Mouse (Mus musculus) midbrain, postnatal 0 days (tissue): Measurements from ENCODE around the gene Fhl4. TPM values are rescaled to one million over a fixed set of nuclear protein-coding genes. Genes with fewer than 3 reads are reported as not detected.
A peak's percentile ranks its signal among the peaks of the same experiment; 100 is the strongest.

ENCODE experiments used
- ATAC-seq: fragments of 200-750 bp; cut with Nextera tagmentation; 2 replicates; pipeline ENCODE4 v1.8.0; 2017; ENCODE audit warnings: moderate number of reproducible peaks, mild to moderate bottlenecking, moderate TSS enrichment, moderate library complexity; ENCODE audit not compliant: low FRiP score
- DNase-seq: peaks from one replicate; pipeline ENCODE4 v3.0.0-alpha.2; 2015; ENCODE audit warnings: low spot score
- H3K27ac ChIP-seq: fragments of 300-500 bp; sonication (generic); 2 replicates; pipeline ENCODE4 v1.5.1; 2014; ENCODE audit warnings: low read depth, mild to moderate bottlenecking, low read length, mixed read lengths
- H3K27me3 ChIP-seq: fragments of 300-500 bp; sonication (generic); 2 replicates; pipeline ENCODE4 v1.6.1; 2014; ENCODE audit warnings: low read length, control low read depth, mixed read lengths; ENCODE audit not compliant: insufficient read depth
- H3K36me3 ChIP-seq: fragments of 300-500 bp; sonication (generic); 2 replicates; pipeline ENCODE4 v1.6.1; 2014; ENCODE audit warnings: low read length, control low read depth, mixed read lengths; ENCODE audit not compliant: insufficient read depth
- H3K4me1 ChIP-seq: fragments of 300-500 bp; sonication (generic); 2 replicates; pipeline ENCODE4 v1.6.1; 2014; ENCODE audit warnings: mild to moderate bottlenecking, control low read depth, antibody characterized with exemption, low read length, mixed read lengths; ENCODE audit not compliant: insufficient read depth
- H3K4me2 ChIP-seq: fragments of 300-500 bp; sonication (generic); 2 replicates; pipeline ENCODE4 v1.6.1; 2014; ENCODE audit warnings: low read depth, mild to moderate bottlenecking, low read length, mixed read lengths; ENCODE audit not compliant: poor library complexity, severe bottlenecking
- H3K4me3 ChIP-seq: fragments of 300-500 bp; sonication (generic); 2 replicates; pipeline ENCODE4 v1.5.1; 2014; ENCODE audit warnings: low read depth, mild to moderate bottlenecking, low read length, moderate library complexity
- H3K9ac ChIP-seq: fragments of 300-500 bp; sonication (generic); replicated peaks from 2 replicates; pipeline ENCODE4 v1.6.1; 2014; ENCODE audit warnings: mild to moderate bottlenecking, low read length, moderate library complexity, mixed read lengths; ENCODE audit not compliant: poor library complexity, severe bottlenecking
- H3K9me3 ChIP-seq: fragments of 300-500 bp; sonication (generic); 2 replicates; pipeline ENCODE4 v1.6.1; 2016; ENCODE audit warnings: low read length, control low read depth
- CTCF ChIP-seq: IDR thresholded peaks from 2 replicates; pipeline ENCODE4 v1.5.1; 2016; ENCODE audit warnings: antibody characterized with exemption, mild to moderate bottlenecking
- WGBS: fragments of 180-500 bp; shearing (Covaris S2); extraction: QIAGEN DNeasy Blood & Tissue Kit; methylation state at CpG from one replicate; pipeline ENCODE4 v1.1.7; 2014; 5-methylcytosine and 5-hydroxymethylcytosine counted together
- polyA plus RNA-seq: library from polyadenylated mRNA; unstranded; fragments of >200 nt; fragmentation: Nextera tagmentation; extraction: Ambion mirVana; gene quantifications from 2 replicates; pipeline ENCODE4 v1.2.1, GENCODE M21; 2015
- total RNA-seq: library from RNA; depleted of rRNA; stranded (reverse); fragments of >200 nt; gene quantifications from 2 replicates; pipeline ENCODE4 v1.2.3, GENCODE M21; 2014; rRNA removed

Gene Fhl4
- total RNA-seq = 1.7 and 2.0 TPM in 2 replicates
- polyA plus RNA-seq = 2.1 TPM in 2 replicates

- H3K4me2 ChIP-seq = peak within 1 kb of the TSS; percentile 90
- peak within 1 kb of the TSS; percentile 97 for H3K4me3 ChIP-seq
- H3K27me3 ChIP-seq = no peaks in the 10 kb centered on the region
- peak within 1 kb of the TSS; percentile 95 for H3K9ac ChIP-seq
- peak; percentile 95 for DNase-seq
- H3K36me3 ChIP-seq = no peaks in the 10 kb centered on the region
- TF ChIP-seq CTCF = peak; percentile 35; the same call in 1 of the 2 replicates
- H3K4me1 ChIP-seq = no peaks in the 10 kb centered on the region
- under 1% methylated on average over 40 of the region's 96 CpGs for WGBS
- ATAC-seq = peak; percentile 95
- H3K9me3 ChIP-seq = no peaks in the 10 kb centered on the region
- H3K27ac ChIP-seq = peak within 1 kb of the TSS; percentile 92
Measured at GRCm38 (mm10) chr10:85102247-85103084, at the start of gene Fhl4, which contains the start of gene Tmem263. Fhl4 (minus strand) TSS chr10:85102495. Tmem263 (plus strand) TSS chr10:85102627.

GRCm38 (mm10) chr10:85149226-85149625, 46.9 kb upstream of the Fhl4 start:
- peaks cover 20% of the 10 kb centered on the region for H3K36me3 ChIP-seq
- H3K27me3 ChIP-seq = no peaks in the 10 kb centered on the region
- 87% methylated on average over 5 of the region's 5 CpGs for WGBS
- H3K4me1 ChIP-seq = no peaks in the 10 kb centered on the region
- no peak for ATAC-seq
- H3K27ac ChIP-seq = no peak overlapping the region
- no peaks in the 10 kb centered on the region for H3K9me3 ChIP-seq
- no peak overlapping the region for H3K9ac ChIP-seq
- TF ChIP-seq CTCF = no peak
- H3K4me3 ChIP-seq = no peak overlapping the region
- no peak overlapping the region for H3K4me2 ChIP-seq
- DNase-seq = no peak

- H3K9ac ChIP-seq = no peak overlapping the region
- peaks cover 35% of the 10 kb centered on the region for H3K36me3 ChIP-seq
- 90% methylated on average over 14 of the region's 14 CpGs for WGBS
- H3K27ac ChIP-seq = no peak overlapping the region
- H3K4me2 ChIP-seq = no peak overlapping the region
- no peak for ATAC-seq
- TF ChIP-seq CTCF = no peak
- H3K4me1 ChIP-seq = no peaks in the 10 kb centered on the region
- no peaks in the 10 kb centered on the region for H3K9me3 ChIP-seq
- H3K27me3 ChIP-seq = no peaks in the 10 kb centered on the region
- H3K4me3 ChIP-seq = no peak overlapping the region
- no peak for DNase-seq
Measured at GRCm38 (mm10) chr10:85146282-85146681, 44.0 kb upstream of the Fhl4 start.

- WGBS = 91% methylated on average over 9 of the region's 9 CpGs
- ATAC-seq = no peak
Measured at GRCm38 (mm10) chr10:85141465-85141864, 39.2 kb upstream of the Fhl4 start.

GRCm38 (mm10) chr10:85136573-85136972, 34.3 kb upstream of the Fhl4 start:
- H3K4me1 ChIP-seq = no peaks in the 10 kb centered on the region
- H3K4me2 ChIP-seq = no peak overlapping the region
- WGBS = 91% methylated on average over 6 of the region's 6 CpGs
- DNase-seq = no peak
- H3K9ac ChIP-seq = no peak overlapping the region
- no peaks in the 10 kb centered on the region for H3K27me3 ChIP-seq
- H3K4me3 ChIP-seq = no peak overlapping the region
- H3K27ac ChIP-seq = no peak overlapping the region
- no peaks in the 10 kb centered on the region for H3K9me3 ChIP-seq
- no peak for ATAC-seq
- TF ChIP-seq CTCF = no peak
- H3K36me3 ChIP-seq = peaks cover 18% of the 10 kb centered on the region

More at GRCm38 (mm10) chr10:85141465-85141864, 39.2 kb upstream of the Fhl4 start:
- H3K4me3 ChIP-seq = no peak overlapping the region
- DNase-seq = no peak
- no peaks in the 10 kb centered on the region for H3K27me3 ChIP-seq
- no peaks in the 10 kb centered on the region for H3K9me3 ChIP-seq
- no peak for TF ChIP-seq CTCF
- no peaks in the 10 kb centered on the region for H3K4me1 ChIP-seq
- H3K9ac ChIP-seq = no peak overlapping the region
- no peak overlapping the region for H3K27ac ChIP-seq
- H3K36me3 ChIP-seq = peaks cover 28% of the 10 kb centered on the region
- H3K4me2 ChIP-seq = no peak overlapping the region

- H3K4me2 ChIP-seq = peak overlapping the region; percentile 73
- peak; percentile 10; the same call in 1 of the 2 replicates for ATAC-seq
- H3K4me1 ChIP-seq = peaks cover 10% of the 10 kb centered on the region; the same call in 1 of the 2 replicates
- peaks cover 10% of the 10 kb centered on the region for H3K36me3 ChIP-seq
- no peak for DNase-seq
- H3K27ac ChIP-seq = peak overlapping the region; percentile 21; the same call in 1 of the 2 replicates
- H3K27me3 ChIP-seq = no peaks in the 10 kb centered on the region
- peak overlapping the region; percentile 59 for H3K4me3 ChIP-seq
- no peak overlapping the region for H3K9ac ChIP-seq
- no peak for TF ChIP-seq CTCF
- no peaks in the 10 kb centered on the region for H3K9me3 ChIP-seq
- WGBS = 19% methylated on average over 7 of the region's 7 CpGs
Measured at GRCm38 (mm10) chr10:85128453-85128852, 26.2 kb upstream of the Fhl4 start.
